Mouse (Mus musculus) thymus, postnatal 4 days (tissue): ENCODE results near the gene Wdr1.

Experiments
- DNase-seq: peaks from one replicate; pipeline ENCODE4 v3.0.0; 2021

The Wdr1 gene

GRCm38 (mm10) chr5:38544423-38545415 lies 18.3 kb downstream of the Wdr1 start:
- no peak for DNase-seq

GRCm38 (mm10) chr5:38543496-38544217 lies 19.4 kb downstream of the Wdr1 start:
- DNase-seq = no peak

- no peak for DNase-seq
Observed at GRCm38 (mm10) chr5:38541728-38542127, 21.3 kb downstream of the Wdr1 start.

GRCm38 (mm10) chr5:38540898-38541297 lies 22.1 kb downstream of the Wdr1 start:
- DNase-seq = no peak

- DNase-seq = no peak
Observed at GRCm38 (mm10) chr5:38538508-38538907, 24.5 kb downstream of the Wdr1 start.

GRCm38 (mm10) chr5:38537845-38538244 lies 25.2 kb downstream of the Wdr1 start:
- DNase-seq = no peak

- DNase-seq = no peak
Observed at GRCm38 (mm10) chr5:38536822-38537221, 26.2 kb downstream of the Wdr1 start.

- DNase-seq = no peak
Observed at GRCm38 (mm10) chr5:38532084-38532483, 30.9 kb downstream of the Wdr1 start.

GRCm38 (mm10) chr5:38529724-38530428 lies 33.1 kb downstream of the Wdr1 start:
- no peak for DNase-seq

GRCm38 (mm10) chr5:38522977-38523376 lies 40.0 kb downstream of the Wdr1 start:
- no peak for DNase-seq

- DNase-seq = no peak
Observed at GRCm38 (mm10) chr5:38520838-38521237, 42.2 kb downstream of the Wdr1 start.

- DNase-seq = peak; percentile 62
Observed at GRCm38 (mm10) chr5:38516267-38516666, 46.8 kb downstream of the Wdr1 start.

- no peak for DNase-seq
Observed at GRCm38 (mm10) chr5:38512991-38513390, 50.0 kb downstream of the Wdr1 start.

- no peak for DNase-seq
Observed at GRCm38 (mm10) chr5:38509568-38509967, 53.5 kb downstream of the Wdr1 start.

- no peak for DNase-seq
Observed at GRCm38 (mm10) chr5:38505435-38505765, 57.6 kb downstream of the Wdr1 start.

GRCm38 (mm10) chr5:38504747-38505434 lies 58.1 kb downstream of the Wdr1 start:
- DNase-seq = no peak

GRCm38 (mm10) chr5:38504116-38504515 lies 58.9 kb downstream of the Wdr1 start:
- DNase-seq = no peak

GRCm38 (mm10) chr5:38502992-38503391 lies 60.0 kb downstream of the Wdr1 start, which contains the start of gene Slc2a9:
Gene Slc2a9, minus strand, starts transcription at chr5:38503143.
- DNase-seq = no peak

GRCm38 (mm10) chr5:38500043-38500442 lies 63.0 kb downstream of the Wdr1 start:
- DNase-seq = no peak

- DNase-seq = no peak
Observed at GRCm38 (mm10) chr5:38499316-38499811, 63.7 kb downstream of the Wdr1 start.

- DNase-seq = no peak
Observed at GRCm38 (mm10) chr5:38498479-38498878, 64.5 kb downstream of the Wdr1 start.

- no peak for DNase-seq
Observed at GRCm38 (mm10) chr5:38496491-38497057, 66.4 kb downstream of the Wdr1 start.
